Mouse (Mus musculus) forebrain, embryonic 15.5 days (tissue): ENCODE data around the gene Dip2b. TPM values are rescaled to one million over a fixed set of nuclear protein-coding genes. Genes with fewer than 3 reads are reported as not detected.

Experiments used
- ATAC-seq: fragments of 200-750 bp; cut with Nextera tagmentation; replicated peaks from 2 replicates; pipeline ENCODE4 v1.8.0; 2017; ENCODE audit warnings: mild to moderate bottlenecking, moderate TSS enrichment, moderate library complexity
- H3K27ac ChIP-seq: fragments of 300-500 bp; sonication (generic); replicated peaks from 2 replicates; pipeline ENCODE4 v1.5.1; 2015; ENCODE audit warnings: mild to moderate bottlenecking, inconsistent platforms
- H3K27me3 ChIP-seq: fragments of 300-500 bp; sonication (generic); 2 replicates; pipeline ENCODE4 v1.6.1; 2015; ENCODE audit warnings: inconsistent platforms
- H3K36me3 ChIP-seq: fragments of 300-500 bp; sonication (generic); 2 replicates; pipeline ENCODE4 v1.6.1; 2015; ENCODE audit warnings: mild to moderate bottlenecking, inconsistent platforms
- H3K4me1 ChIP-seq: fragments of 300-500 bp; sonication (generic); 2 replicates; pipeline ENCODE4 v1.6.1; 2015; ENCODE audit warnings: inconsistent platforms
- H3K4me2 ChIP-seq: fragments of 300-500 bp; sonication (generic); replicated peaks from 2 replicates; pipeline ENCODE4 v1.6.1; 2015; ENCODE audit warnings: mild to moderate bottlenecking, inconsistent platforms
- H3K4me3 ChIP-seq: fragments of 300-500 bp; sonication (generic); 2 replicates; pipeline ENCODE4 v1.5.1; 2015; ENCODE audit warnings: mild to moderate bottlenecking, inconsistent platforms
- H3K9ac ChIP-seq: fragments of 300-500 bp; sonication (generic); replicated peaks from 2 replicates; pipeline ENCODE4 v1.6.1; 2015; ENCODE audit warnings: mild to moderate bottlenecking, inconsistent platforms
- H3K9me3 ChIP-seq: fragments of 300-500 bp; sonication (generic); 2 replicates; pipeline ENCODE4 v1.6.1; 2016; ENCODE audit warnings: inconsistent platforms
- WGBS: fragments of 180-500 bp; shearing (Covaris S2); methylation state at CpG from one replicate; pipeline ENCODE4 v1.1.7; 2015; ENCODE audit warnings: mixed read lengths; 5-methylcytosine and 5-hydroxymethylcytosine counted together
- polyA plus RNA-seq: library from polyadenylated mRNA; unstranded; fragments of >200 nt; fragmentation: Nextera tagmentation; extraction: Ambion mirVana; gene quantifications from 2 replicates; pipeline ENCODE4 v1.2.1, GENCODE M21; 2015

The Dip2b gene
- polyA plus RNA-seq, 1 experiment from 2014 or later = 20.2 TPM

DNA sequence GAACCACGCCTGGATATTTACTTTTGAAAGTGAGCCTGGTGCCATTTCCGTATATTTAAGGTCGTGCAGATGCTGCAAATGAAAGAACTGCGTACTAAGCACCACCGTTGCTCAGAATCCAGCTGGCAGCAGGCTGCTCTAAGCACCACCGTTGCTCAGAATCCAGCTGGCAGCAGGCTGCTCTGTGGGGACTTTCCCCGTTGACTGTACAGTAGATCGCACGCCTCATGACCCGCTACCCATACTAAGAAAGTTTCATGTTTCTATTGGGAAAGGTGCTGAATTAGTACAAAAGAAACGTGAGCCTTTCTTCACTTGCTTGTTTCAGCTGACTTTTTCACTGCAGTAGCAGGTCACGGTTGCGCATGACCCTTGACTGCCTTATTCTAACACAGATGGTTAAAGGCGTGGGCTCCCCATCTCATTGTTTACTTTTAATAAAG lies 150.5 kb downstream of the Dip2b start:
- 80% methylated on average over 14 of the region's 14 CpGs for WGBS
- Histone ChIP-seq H3K27me3 (no peaks in the 10 kb centered on the region), H3K4me3 (no peak overlapping the region), H3K36me3 (peaks cover 76% of the 10 kb centered on the region), H3K27ac (no peak overlapping the region), H3K4me2 (no peak overlapping the region), H3K9ac (no peak overlapping the region), H3K4me1 (no peaks in the 10 kb centered on the region), H3K9me3 (no peaks in the 10 kb centered on the region)
- ATAC-seq = no peak

GRCm38 (mm10) chr15:100190083-100190482 lies 151.6 kb downstream of the Dip2b start:
- H3K9ac ChIP-seq = no peak overlapping the region
- no peak overlapping the region for H3K27ac ChIP-seq
- H3K9me3 ChIP-seq = no peaks in the 10 kb centered on the region
- no peaks in the 10 kb centered on the region for H3K4me1 ChIP-seq
- H3K27me3 ChIP-seq = no peaks in the 10 kb centered on the region
- H3K4me2 ChIP-seq = no peak overlapping the region
- WGBS = 96% methylated on average over 5 of the region's 5 CpGs
- ATAC-seq = no peak
- H3K36me3 ChIP-seq = peaks cover 80% of the 10 kb centered on the region
- H3K4me3 ChIP-seq = no peak overlapping the region

- no peak overlapping the region for H3K9ac ChIP-seq
- 94% methylated on average over 11 of the region's 11 CpGs for WGBS
- H3K27ac ChIP-seq = no peak overlapping the region
- no peak overlapping the region for H3K4me2 ChIP-seq
- H3K36me3 ChIP-seq = peaks cover 85% of the 10 kb centered on the region
- H3K9me3 ChIP-seq = no peaks in the 10 kb centered on the region
- no peaks in the 10 kb centered on the region for H3K4me1 ChIP-seq
- no peak overlapping the region for H3K4me3 ChIP-seq
- no peaks in the 10 kb centered on the region for H3K27me3 ChIP-seq
- no peak for ATAC-seq
Observed at GRCm38 (mm10) chr15:100198983-100199745, 160.7 kb downstream of the Dip2b start.

- peaks cover 85% of the 10 kb centered on the region for H3K36me3 ChIP-seq
Observed at GRCm38 (mm10) chr15:100199790-100200189, 161.3 kb downstream of the Dip2b start.

DNA sequence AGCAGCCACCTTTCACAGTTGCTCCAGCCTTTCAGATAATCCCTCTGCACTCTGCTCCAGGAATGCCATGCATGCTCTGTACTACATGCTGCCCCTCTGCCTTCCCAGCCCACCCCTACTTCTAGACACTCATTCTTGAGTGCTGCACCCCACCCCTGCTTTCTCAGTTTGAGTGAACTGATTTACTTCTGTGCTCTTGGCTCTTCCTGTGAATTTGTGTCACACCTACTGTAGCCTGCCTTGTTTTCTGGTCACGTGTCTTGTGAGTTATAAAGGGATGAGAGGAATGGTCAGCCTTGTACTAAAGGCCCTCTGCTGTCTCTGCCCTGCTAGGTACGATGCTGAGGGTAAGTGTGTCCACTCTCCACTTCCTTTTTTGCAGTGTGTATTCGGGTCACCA lies 163.3 kb downstream of the Dip2b start:
- no peaks in the 10 kb centered on the region for H3K9me3 ChIP-seq
- H3K9ac ChIP-seq = no peak overlapping the region
- WGBS = 85% methylated on average over 3 of the region's 3 CpGs
- H3K36me3 ChIP-seq = peaks cover 84% of the 10 kb centered on the region
- H3K4me3 ChIP-seq = no peak overlapping the region
- no peak overlapping the region for H3K4me2 ChIP-seq
- ATAC-seq = no peak
- no peaks in the 10 kb centered on the region for H3K27me3 ChIP-seq
- no peak overlapping the region for H3K27ac ChIP-seq
- no peaks in the 10 kb centered on the region for H3K4me1 ChIP-seq

More at GRCm38 (mm10) chr15:100199790-100200189, 161.3 kb downstream of the Dip2b start:
- H3K4me1 ChIP-seq = no peaks in the 10 kb centered on the region
- no peaks in the 10 kb centered on the region for H3K9me3 ChIP-seq
- H3K9ac ChIP-seq = no peak overlapping the region
- no peak for ATAC-seq
- H3K27ac ChIP-seq = no peak overlapping the region
- no peaks in the 10 kb centered on the region for H3K27me3 ChIP-seq
- WGBS = 86% methylated on average over 3 of the region's 3 CpGs
- no peak overlapping the region for H3K4me2 ChIP-seq
- no peak overlapping the region for H3K4me3 ChIP-seq

DNA sequence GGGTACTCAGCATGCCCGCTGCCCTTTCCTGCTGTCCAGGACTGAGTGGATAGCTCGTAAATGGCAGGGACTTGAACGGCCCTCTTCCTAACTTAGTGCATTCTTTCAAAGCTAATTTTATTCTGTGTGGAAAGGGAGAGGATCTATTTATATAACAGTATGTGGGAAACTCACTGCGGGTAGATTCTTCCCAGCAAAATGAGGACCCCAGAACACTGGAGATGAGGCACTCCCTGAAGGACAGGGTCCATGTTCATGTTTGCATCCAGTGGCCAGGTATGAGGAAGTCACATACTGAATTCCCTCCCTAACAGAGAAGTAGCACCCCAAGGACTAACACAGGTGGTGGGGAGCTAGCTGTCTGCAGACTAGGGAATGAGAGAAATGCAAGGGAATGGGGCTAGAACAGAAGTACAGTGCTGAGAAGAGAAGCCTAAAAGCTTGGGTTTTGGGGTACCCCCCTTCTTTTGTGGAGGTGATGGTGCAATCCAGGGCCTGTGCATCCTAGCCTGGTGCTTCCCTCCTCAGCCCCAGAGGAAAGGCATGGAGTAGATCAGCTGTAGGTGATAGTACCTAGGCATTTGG lies 164.1 kb downstream of the Dip2b start:
- no peak for ATAC-seq
- H3K36me3 ChIP-seq = peaks cover 85% of the 10 kb centered on the region
- WGBS = 95% methylated on average over 4 of the region's 4 CpGs
- no peak overlapping the region for H3K4me3 ChIP-seq
- H3K27me3 ChIP-seq = no peaks in the 10 kb centered on the region
- H3K9me3 ChIP-seq = no peaks in the 10 kb centered on the region
- H3K4me1 ChIP-seq = no peaks in the 10 kb centered on the region
- no peak overlapping the region for H3K9ac ChIP-seq
- no peak overlapping the region for H3K4me2 ChIP-seq
- H3K27ac ChIP-seq = no peak overlapping the region

DNA sequence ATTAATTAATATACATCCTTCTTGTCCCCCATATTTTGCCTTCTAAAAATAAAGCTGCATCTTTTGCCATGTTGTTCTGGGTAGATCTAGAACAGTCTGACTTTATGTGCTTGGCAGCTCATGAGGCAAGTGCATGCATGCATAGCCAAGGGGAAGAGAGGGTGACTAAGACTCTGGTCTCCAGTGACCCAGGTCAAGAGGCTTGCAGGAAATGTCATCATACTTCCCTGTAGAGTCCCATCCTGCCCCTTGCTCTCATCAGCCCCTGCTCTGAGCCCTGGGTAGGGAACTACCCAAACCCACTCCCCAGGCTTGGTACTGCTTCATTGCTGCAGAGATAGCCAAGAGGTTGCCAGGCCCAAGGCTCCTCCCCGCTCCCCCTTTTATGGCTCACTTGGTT lies 166.1 kb downstream of the Dip2b start:
- no peaks in the 10 kb centered on the region for H3K9me3 ChIP-seq
- WGBS = 92% methylated on average over 1 of the region's 1 CpGs
- H3K4me1 ChIP-seq = no peaks in the 10 kb centered on the region
- H3K4me3 ChIP-seq = no peak overlapping the region
- H3K4me2 ChIP-seq = no peak overlapping the region
- no peaks in the 10 kb centered on the region for H3K27me3 ChIP-seq
- ATAC-seq = no peak
- H3K36me3 ChIP-seq = peaks cover 86% of the 10 kb centered on the region
- H3K9ac ChIP-seq = no peak overlapping the region
- no peak overlapping the region for H3K27ac ChIP-seq

- Histone ChIP-seq H3K27ac (no peak overlapping the region), H3K27me3 (no peaks in the 10 kb centered on the region), H3K9ac (no peak overlapping the region), H3K4me2 (no peak overlapping the region), H3K36me3 (peaks cover 93% of the 10 kb centered on the region), H3K4me1 (no peaks in the 10 kb centered on the region), H3K9me3 (no peaks in the 10 kb centered on the region), H3K4me3 (no peak overlapping the region)
- no peak for ATAC-seq
- WGBS = 89% methylated on average over 3 of the region's 3 CpGs
Observed at GRCm38 (mm10) chr15:100210013-100210412, 171.5 kb downstream of the Dip2b start.

DNA sequence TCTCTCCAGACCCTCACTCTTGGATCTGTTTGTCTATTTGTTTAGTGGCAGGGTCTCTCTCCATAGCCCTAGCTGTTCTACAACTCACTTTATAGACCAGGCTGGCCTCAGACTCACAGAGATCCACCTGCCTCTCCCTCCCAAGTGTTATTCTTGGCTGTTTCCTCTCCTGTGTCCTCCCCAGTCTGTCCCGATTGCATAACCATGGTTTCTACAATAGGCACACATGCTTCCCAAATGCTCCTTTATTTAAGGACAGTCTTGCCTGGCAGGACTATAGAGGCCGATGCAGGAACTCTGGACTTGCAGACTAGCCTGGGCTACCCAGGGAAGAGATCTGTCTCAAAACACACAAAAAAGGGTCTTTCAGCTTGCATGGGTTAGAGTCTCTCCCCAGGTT lies 174.9 kb downstream of the Dip2b start:
- H3K9me3 ChIP-seq = no peaks in the 10 kb centered on the region
- H3K4me3 ChIP-seq = no peak overlapping the region
- H3K27me3 ChIP-seq = no peaks in the 10 kb centered on the region
- H3K4me2 ChIP-seq = no peak overlapping the region
- H3K27ac ChIP-seq = no peak overlapping the region
- peaks cover 78% of the 10 kb centered on the region for H3K36me3 ChIP-seq
- WGBS = 93% methylated on average over 2 of the region's 2 CpGs
- H3K9ac ChIP-seq = no peak overlapping the region
- no peaks in the 10 kb centered on the region for H3K4me1 ChIP-seq
- ATAC-seq = no peak

- H3K36me3 ChIP-seq = peaks cover 62% of the 10 kb centered on the region
- WGBS = 91% methylated on average over 11 of the region's 11 CpGs
- no peaks in the 10 kb centered on the region for H3K9me3 ChIP-seq
- no peak for ATAC-seq
- H3K27me3 ChIP-seq = no peaks in the 10 kb centered on the region
- H3K4me3 ChIP-seq = no peak overlapping the region
- no peak overlapping the region for H3K4me2 ChIP-seq
- H3K4me1 ChIP-seq = no peaks in the 10 kb centered on the region
- no peak overlapping the region for H3K27ac ChIP-seq
- H3K9ac ChIP-seq = no peak overlapping the region
Observed at GRCm38 (mm10) chr15:100215092-100215491, 176.6 kb downstream of the Dip2b start.

DNA sequence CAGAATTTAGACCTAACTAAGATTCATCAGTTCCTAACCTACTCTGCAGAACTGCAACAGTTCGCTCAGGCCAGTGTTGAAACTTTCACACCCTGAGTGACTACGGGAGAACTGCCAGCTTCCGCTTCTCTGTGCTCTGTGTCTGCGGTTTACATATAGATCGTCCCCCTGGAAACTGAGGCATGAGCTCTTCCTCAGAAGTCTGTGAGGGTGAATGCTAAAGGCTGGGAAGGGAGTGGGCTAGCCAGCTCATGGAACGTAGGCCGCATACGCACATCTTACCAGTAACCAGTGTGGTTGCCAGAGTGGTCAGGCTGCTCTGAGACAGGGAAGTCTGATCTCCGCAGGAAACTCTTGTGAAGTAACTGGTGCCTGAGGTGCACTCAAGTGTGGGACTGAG lies 177.7 kb downstream of the Dip2b start:
- Histone ChIP-seq H3K36me3 (peaks cover 52% of the 10 kb centered on the region), H3K9ac (no peak overlapping the region), H3K9me3 (no peaks in the 10 kb centered on the region), H3K27me3 (no peaks in the 10 kb centered on the region), H3K4me1 (no peaks in the 10 kb centered on the region), H3K4me2 (no peak overlapping the region), H3K4me3 (no peak overlapping the region), H3K27ac (no peak overlapping the region)
- ATAC-seq = no peak
- WGBS = 95% methylated on average over 9 of the region's 9 CpGs

GRCm38 (mm10) chr15:100218018-100218417 lies 179.6 kb downstream of the Dip2b start:
- Histone ChIP-seq H3K9ac (no peak overlapping the region), H3K27ac (no peak overlapping the region), H3K4me2 (no peak overlapping the region), H3K9me3 (no peaks in the 10 kb centered on the region), H3K27me3 (no peaks in the 10 kb centered on the region), H3K36me3 (peaks cover 35% of the 10 kb centered on the region), H3K4me1 (no peaks in the 10 kb centered on the region), H3K4me3 (no peak overlapping the region)
- WGBS = 97% methylated on average over 3 of the region's 3 CpGs
- ATAC-seq = no peak

GRCm38 (mm10) chr15:100219396-100219795 lies 180.9 kb downstream of the Dip2b start:
- no peak for ATAC-seq
- no peaks in the 10 kb centered on the region for H3K9me3 ChIP-seq
- no peak overlapping the region for H3K4me2 ChIP-seq
- H3K36me3 ChIP-seq = peaks cover 22% of the 10 kb centered on the region
- WGBS = 89% methylated on average over 1 of the region's 1 CpGs
- H3K4me1 ChIP-seq = no peaks in the 10 kb centered on the region
- no peak overlapping the region for H3K9ac ChIP-seq
- no peak overlapping the region for H3K4me3 ChIP-seq
- H3K27me3 ChIP-seq = no peaks in the 10 kb centered on the region
- no peak overlapping the region for H3K27ac ChIP-seq
